Mouse (Mus musculus) thymus, adult 2 months (tissue): Measurements from ENCODE around the gene Mnat1. TPM values are rescaled to one million over a fixed set of nuclear protein-coding genes. Genes with fewer than 3 reads are reported as not detected.

Experiments
- DNase-seq: peaks from one replicate; pipeline ENCODE4 v3.0.0; 2021
- H3K27ac ChIP-seq: fragments of 200-500 bp; 2 replicates; pipeline ENCODE4 v1.5.1; 2012; ENCODE audit warnings: low read length, control low read depth; ENCODE audit not compliant: control insufficient read depth, insufficient read depth
- H3K27me3 ChIP-seq: fragments of 200-500 bp; 2 replicates; pipeline ENCODE4 v1.6.1; 2012; ENCODE audit warnings: mild to moderate bottlenecking, low read length, moderate library complexity, mixed read lengths; ENCODE audit not compliant: control insufficient read depth, insufficient read depth
- H3K36me3 ChIP-seq: fragments of 200-500 bp; 2 replicates; pipeline ENCODE4 v1.6.1; 2012; ENCODE audit warnings: mild to moderate bottlenecking, low read length, moderate library complexity; ENCODE audit not compliant: control insufficient read depth, insufficient read depth
- H3K4me1 ChIP-seq: fragments of 200-500 bp; replicated peaks from 2 replicates; pipeline ENCODE4 v1.6.1; 2012; ENCODE audit warnings: low read length; ENCODE audit not compliant: control insufficient read depth, insufficient read depth
- H3K4me3 ChIP-seq: fragments of 200-500 bp; 2 replicates; pipeline ENCODE4 v1.5.1; 2012; ENCODE audit warnings: mild to moderate bottlenecking, low read length, control low read depth, moderate library complexity; ENCODE audit not compliant: control insufficient read depth, insufficient read depth
- CTCF ChIP-seq: fragments of 200-500 bp; IDR thresholded peaks from 2 replicates; pipeline ENCODE4 v1.5.1; 2012; ENCODE audit warnings: mild to moderate bottlenecking, control low read depth, low read length, moderate library complexity, borderline replicate concordance; ENCODE audit not compliant: control insufficient read depth, poor library complexity, insufficient read depth; ENCODE audit errors: extremely low read depth
- POLR2A ChIP-seq: fragments of 200-500 bp; IDR thresholded peaks from 2 replicates; pipeline ENCODE4 v1.6.1; 2012; ENCODE audit warnings: mild to moderate bottlenecking, low read length, control low read depth, moderate library complexity; ENCODE audit not compliant: control insufficient read depth, poor library complexity, insufficient read depth; ENCODE audit errors: extremely low read depth
- WGBS: fragments of 180-500 bp; shearing (Covaris S2); methylation state at CpG from one replicate; pipeline ENCODE4 v1.1.7; 2018; 5-methylcytosine and 5-hydroxymethylcytosine counted together
- polyA plus RNA-seq: library from polyadenylated mRNA; depleted of rRNA; stranded (reverse); fragments of >200 nt; gene quantifications from 2 replicates; pipeline ENCODE4 v1.2.3, GENCODE M21; 2012

The Mnat1 gene
- polyA plus RNA-seq, 1 experiment = 8.7 TPM

DNA sequence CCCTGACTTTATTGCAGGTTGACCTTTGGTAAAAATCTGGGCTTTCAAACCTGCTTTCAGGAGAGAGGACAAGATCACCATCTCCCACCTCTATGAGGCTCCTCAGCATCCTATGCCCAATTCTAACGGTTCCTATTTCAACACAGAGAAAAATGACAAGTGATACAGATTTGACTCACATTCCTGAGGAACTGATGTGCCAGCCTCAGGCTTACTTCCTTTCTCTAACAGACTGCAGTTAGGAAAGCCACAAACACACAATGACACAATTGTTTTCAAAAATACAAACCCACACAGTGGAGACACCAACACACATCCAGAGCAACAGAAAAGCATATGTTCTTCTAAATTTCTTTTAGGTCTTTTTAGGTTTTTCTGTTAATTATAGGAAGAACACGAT, 15.7 kb upstream of the Mnat1 start:
- no peak for DNase-seq
- WGBS = 46% methylated on average over 2 of the region's 2 CpGs
- TF ChIP-seq POLR2A = no peak
- TF ChIP-seq CTCF = no peak
- Histone ChIP-seq H3K4me3 (no peak overlapping the region), H3K4me1 (peaks cover 8% of the 10 kb centered on the region), H3K27me3 (peaks cover 18% of the 10 kb centered on the region), H3K36me3 (no peaks in the 10 kb centered on the region), H3K27ac (no peak overlapping the region)

DNA sequence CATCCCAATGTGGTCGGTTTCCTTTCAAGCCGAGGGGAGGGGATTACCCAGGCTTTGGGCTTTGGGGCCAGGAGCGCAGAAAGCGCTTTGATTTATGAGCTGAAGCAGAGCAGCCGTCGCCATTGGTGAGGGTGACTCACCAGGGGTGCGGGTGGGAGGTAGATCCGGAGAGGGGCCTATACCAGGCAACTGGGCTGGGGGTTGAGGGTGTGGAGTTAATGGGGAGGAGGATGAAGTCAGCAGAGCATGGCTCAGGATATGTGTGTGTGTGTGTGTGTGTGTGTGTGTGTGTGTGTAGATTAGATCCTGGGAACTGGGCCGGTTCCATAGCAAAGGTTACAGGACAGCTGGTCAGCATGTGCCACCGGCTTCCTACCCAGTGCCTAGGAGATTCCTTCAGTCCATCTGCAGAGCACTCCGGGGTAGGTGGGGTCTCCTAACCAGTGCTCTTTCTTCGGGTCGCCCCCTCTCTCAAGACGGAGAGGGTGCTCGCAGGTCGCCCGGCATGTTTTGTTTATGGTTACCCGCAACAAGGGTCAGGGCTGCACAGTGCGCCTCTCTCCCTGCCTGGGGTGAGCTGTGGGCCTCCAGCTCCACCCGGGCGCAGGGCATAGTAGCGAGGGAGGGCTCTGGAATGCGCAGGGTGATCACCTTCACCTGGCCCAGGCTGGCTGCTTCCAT, 12.9 kb upstream of the Mnat1 start:
- Histone ChIP-seq H3K27me3 (peaks cover 25% of the 10 kb centered on the region), H3K4me1 (peaks cover 8% of the 10 kb centered on the region), H3K4me3 (no peak overlapping the region), H3K27ac (no peak overlapping the region), H3K36me3 (no peaks in the 10 kb centered on the region)
- no peak for TF ChIP-seq POLR2A
- TF ChIP-seq CTCF = no peak
- WGBS = 7% methylated on average over 23 of the region's 23 CpGs
- DNase-seq = no peak

DNA sequence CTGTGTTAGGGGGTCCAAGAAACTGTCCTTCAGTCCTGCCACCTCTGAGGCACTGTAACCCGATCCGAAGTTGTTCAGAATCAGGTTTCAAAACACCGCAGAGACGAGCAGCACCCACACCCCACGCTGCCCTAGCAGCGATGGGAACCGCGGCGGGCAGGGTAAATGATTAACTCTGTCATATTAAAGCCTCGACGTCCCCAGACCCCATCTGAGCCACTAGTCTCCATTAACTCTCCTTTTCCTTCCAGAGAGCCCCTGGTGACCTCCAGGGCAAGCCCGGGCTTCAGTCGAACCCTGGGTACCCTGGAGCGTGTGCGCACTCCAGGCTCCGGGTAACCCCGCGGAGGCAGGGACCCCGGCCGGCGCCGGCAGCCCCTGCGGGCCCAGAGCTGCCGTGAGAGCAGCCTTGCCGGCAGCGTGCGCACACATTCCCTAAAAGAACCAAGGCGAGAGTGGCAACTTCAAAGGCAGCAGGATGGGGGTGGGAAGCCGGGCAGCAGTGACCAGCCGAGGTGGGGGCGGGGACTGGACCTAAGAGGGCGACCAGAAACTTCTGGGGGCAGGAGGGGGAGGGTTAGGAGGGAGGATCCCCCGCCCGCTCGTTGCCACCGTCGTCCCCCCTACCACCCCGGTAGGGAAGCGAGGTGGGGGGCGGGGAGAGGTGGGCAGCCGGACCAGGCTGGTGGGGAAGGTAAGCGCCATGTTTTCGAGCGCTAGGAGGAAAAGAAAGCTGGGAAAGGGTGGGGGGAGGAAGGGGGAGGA, 11.8 kb upstream of the Mnat1 start:
- peaks cover 25% of the 10 kb centered on the region for H3K27me3 ChIP-seq
- no peak for DNase-seq

DNA sequence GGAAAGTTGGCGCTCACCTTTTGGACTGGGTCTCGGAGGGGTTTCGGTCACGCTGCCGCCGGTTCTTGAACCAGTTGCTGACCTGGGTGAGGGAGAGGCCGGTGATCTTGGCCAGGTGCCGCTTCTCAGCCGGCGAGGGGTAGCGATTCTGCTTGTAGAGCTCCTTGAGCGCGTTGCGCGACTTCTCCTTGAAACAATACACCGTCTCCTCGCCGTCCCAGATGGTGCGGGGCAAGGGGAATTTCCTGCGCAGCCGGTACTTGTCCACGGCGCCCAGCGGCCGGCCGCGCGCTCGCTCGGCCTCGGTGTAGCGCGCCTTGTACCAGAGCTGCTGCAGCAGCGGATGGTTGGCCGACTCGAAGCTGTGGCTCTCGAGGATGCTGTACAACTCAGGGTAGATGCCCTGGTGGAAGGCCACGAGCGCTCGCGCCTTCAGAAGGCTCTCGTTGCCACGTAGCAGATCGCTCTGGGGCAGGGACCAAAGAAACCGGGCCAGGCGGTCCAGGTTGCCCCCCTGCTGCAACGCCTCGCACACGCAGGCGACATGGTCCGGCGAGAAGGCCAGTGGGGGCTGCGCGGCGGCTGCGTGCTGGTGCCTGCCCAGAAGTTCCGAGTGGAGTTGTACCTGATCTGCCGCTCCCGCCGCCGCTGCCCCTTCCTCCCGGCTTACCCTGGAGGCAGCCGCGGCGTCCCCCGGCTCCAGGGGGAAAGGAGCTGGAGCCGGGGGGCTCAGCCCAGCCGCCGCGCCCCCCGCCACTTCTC, 11.0 kb upstream of the Mnat1 start:
- 1% methylated on average over 68 of the region's 71 CpGs for WGBS
- Histone ChIP-seq H3K4me1 (peaks cover 8% of the 10 kb centered on the region), H3K27ac (no peak overlapping the region), H3K4me3 (peak overlapping the region; percentile 27), H3K36me3 (no peaks in the 10 kb centered on the region), H3K27me3 (peaks cover 25% of the 10 kb centered on the region)
- peak; percentile 4 for DNase-seq
- no peak for TF ChIP-seq CTCF
- TF ChIP-seq POLR2A = no peak

More for the DNA sequence above, 11.8 kb upstream of the Mnat1 start:
- Histone ChIP-seq H3K4me1 (peaks cover 8% of the 10 kb centered on the region), H3K36me3 (no peaks in the 10 kb centered on the region), H3K27ac (no peak overlapping the region), H3K4me3 (peak overlapping the region; percentile 27)
- WGBS = 3% methylated on average over 43 of the region's 44 CpGs
- TF ChIP-seq CTCF (no peak), POLR2A (no peak)

DNA sequence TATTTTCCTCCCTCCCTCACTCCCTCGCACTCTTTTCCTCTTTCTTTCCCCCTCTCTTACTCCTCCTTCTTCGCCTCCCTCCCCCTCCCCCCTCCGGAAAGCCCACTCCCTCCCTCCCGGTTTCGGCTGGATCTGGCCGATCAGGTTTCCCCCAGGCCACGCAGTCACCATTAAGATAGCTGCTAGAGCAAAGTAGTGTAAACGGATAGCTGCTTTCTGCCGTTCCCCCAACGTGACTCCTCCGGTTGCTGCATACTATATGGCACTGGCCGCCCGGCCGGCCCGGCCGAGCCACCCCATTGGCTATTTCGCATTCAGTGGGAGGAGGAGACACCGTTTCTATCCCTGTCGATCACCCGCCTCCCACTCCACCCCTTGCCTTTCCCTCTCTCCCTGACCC, 10.3 kb upstream of the Mnat1 start, which contains the start of gene Six4:
Six4 (minus strand) TSS at position 261 of the 400 bp plus-strand sequence.
- Histone ChIP-seq H3K4me1 (peaks cover 8% of the 10 kb centered on the region), H3K4me3 (peak within 1 kb of the TSS; percentile 27), H3K36me3 (no peaks in the 10 kb centered on the region), H3K27ac (no peak within 1 kb of the TSS), H3K27me3 (peaks cover 25% of the 10 kb centered on the region)
- TF ChIP-seq CTCF (no peak), POLR2A (no peak)
- WGBS = 4% methylated on average over 20 of the region's 20 CpGs
- peak; percentile 1 for DNase-seq

DNA sequence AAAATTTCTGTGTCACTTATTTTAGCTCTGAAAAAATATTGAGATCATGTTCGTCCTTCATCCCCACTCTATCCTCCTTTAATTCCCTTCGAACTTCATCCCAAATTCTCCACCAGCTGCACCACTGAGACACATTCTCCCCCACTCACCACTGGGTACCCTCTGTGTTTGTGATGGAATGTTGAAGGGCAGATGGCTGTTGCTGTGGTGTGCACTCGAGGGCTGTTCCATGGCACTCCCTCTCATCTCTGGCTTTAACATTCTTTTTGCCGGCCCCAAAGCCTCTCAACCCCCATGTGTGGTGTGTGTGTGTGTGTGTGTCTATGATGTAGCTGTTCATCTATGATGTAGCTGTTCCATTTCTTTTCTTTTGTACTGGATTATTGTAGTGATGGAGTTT, 1.7 kb downstream of the Mnat1 start:
- no peaks in the 10 kb centered on the region for H3K27me3 ChIP-seq
- 92% methylated on average over 4 of the region's 4 CpGs for WGBS
- no peak overlapping the region for H3K27ac ChIP-seq
- no peaks in the 10 kb centered on the region for H3K4me1 ChIP-seq
- no peak overlapping the region for H3K4me3 ChIP-seq
- no peak for TF ChIP-seq CTCF
- no peak for TF ChIP-seq POLR2A
- DNase-seq = no peak
- H3K36me3 ChIP-seq = no peaks in the 10 kb centered on the region
